In genomic region chr16:42866061-42866460, GRCm38 (mm10) we compare ENCODE assay signal across 28 mouse cellular contexts.
"Had no signal": no experiment of that assay in that cellular context is flagged by ENCODE, and none has a peak within 500 bp of the region (broad histone marks: within the 10 kb centered on the region; RNA-seq: fewer than 3 reads in every experiment).

No protein-coding gene starts in this region.

- H3K9ac ChIP-seq: limb, embryonic 12.5 days; limb, embryonic 13.5 days; limb, embryonic 15.5 days; liver, embryonic 12.5 days; liver, embryonic 13.5 days; liver, embryonic 14.5 days; liver, embryonic 15.5 days; liver, postnatal 0 days; lung, embryonic 14.5 days; lung, embryonic 15.5 days; midbrain, embryonic 12.5 days; midbrain, embryonic 13.5 days; midbrain, embryonic 15.5 days; neural tube, embryonic 12.5 days had no signal

- H3K27ac ChIP-seq: left cerebral cortex, adult 2 months; limb, embryonic 10.5 days; limb, embryonic 12.5 days; limb, embryonic 13.5 days; limb, embryonic 15.5 days; liver, embryonic 12.5 days; liver, embryonic 13.5 days; liver, embryonic 14.5 days; liver, embryonic 15.5 days; lung, embryonic 15.5 days; macrophage; midbrain, embryonic 10.5 days; midbrain, embryonic 12.5 days; midbrain, embryonic 13.5 days; midbrain, embryonic 15.5 days; neural tube, embryonic 12.5 days had no signal

- H3K27me3 ChIP-seq: limb, embryonic 12.5 days; limb, embryonic 13.5 days; limb, embryonic 15.5 days; liver, embryonic 12.5 days; liver, embryonic 13.5 days; liver, embryonic 15.5 days; lung, embryonic 15.5 days; megakaryocyte, embryonic 14.5 days; midbrain, embryonic 12.5 days; midbrain, embryonic 13.5 days; midbrain, embryonic 15.5 days; neural tube, embryonic 12.5 days had no signal

- ATAC-seq: liver, embryonic 12.5 days; liver, postnatal 0 days; midbrain, embryonic 13.5 days; midbrain, embryonic 15.5 days; midbrain, embryonic 16.5 days had no signal

- H3K4me3 ChIP-seq: left cerebral cortex, adult 2 months; limb, embryonic 10.5 days; limb, embryonic 12.5 days; limb, embryonic 13.5 days; limb, embryonic 15.5 days; liver, embryonic 12.5 days; liver, embryonic 13.5 days; liver, embryonic 15.5 days; lung, embryonic 15.5 days; megakaryocyte, embryonic 14.5 days; midbrain, embryonic 10.5 days; midbrain, embryonic 12.5 days; midbrain, embryonic 13.5 days; midbrain, embryonic 15.5 days; myocyte; neural tube, embryonic 12.5 days had no signal

- H3K9me3 ChIP-seq: limb, embryonic 10.5 days; limb, embryonic 12.5 days; limb, embryonic 13.5 days; limb, embryonic 15.5 days; liver, embryonic 12.5 days; liver, embryonic 13.5 days; liver, embryonic 15.5 days; lung, embryonic 15.5 days; megakaryocyte, embryonic 14.5 days; midbrain, embryonic 10.5 days; midbrain, embryonic 12.5 days; midbrain, embryonic 13.5 days; midbrain, embryonic 15.5 days; neural tube, embryonic 12.5 days had no signal

- H3K4me1 ChIP-seq: limb, embryonic 10.5 days; limb, embryonic 15.5 days; liver, embryonic 12.5 days; lung, embryonic 15.5 days; megakaryocyte, embryonic 14.5 days; midbrain, embryonic 10.5 days; midbrain, embryonic 12.5 days; midbrain, embryonic 13.5 days; midbrain, embryonic 15.5 days; neural tube, embryonic 12.5 days had no signal

- H3K4me2 ChIP-seq: limb, embryonic 12.5 days; limb, embryonic 13.5 days; limb, embryonic 15.5 days; liver, embryonic 11.5 days; liver, embryonic 12.5 days; liver, embryonic 13.5 days; liver, embryonic 15.5 days; lung, embryonic 14.5 days; lung, embryonic 15.5 days; midbrain, embryonic 11.5 days; midbrain, embryonic 12.5 days; midbrain, embryonic 13.5 days; midbrain, embryonic 15.5 days; neural tube, embryonic 12.5 days had no signal

- H3K36me3 ChIP-seq: limb, embryonic 10.5 days; limb, embryonic 12.5 days; limb, embryonic 13.5 days; limb, embryonic 15.5 days; liver, embryonic 12.5 days; liver, embryonic 13.5 days; liver, embryonic 15.5 days; lung, embryonic 15.5 days; midbrain, embryonic 10.5 days; midbrain, embryonic 12.5 days; midbrain, embryonic 13.5 days; midbrain, embryonic 15.5 days; neural tube, embryonic 12.5 days had no signal

- DNase-seq: layer of hippocampus, postnatal 36 days; left cerebral cortex, postnatal 4 days; liver; liver, embryonic 13.5 days; liver, postnatal 0 days; lung, embryonic 14.5 days; lung, postnatal 14 days; midbrain, embryonic 14.5 days had no signal
